Mouse (Mus musculus) right cerebral cortex, postnatal 36 days (tissue): ENCODE results near the gene Timm44.

Experiments
- DNase-seq, 2 experiments: peaks; one replicate each; pipeline ENCODE4 v3.0.0; 2022; ENCODE audit warnings: low spot score in 2 of 2, mixed read lengths in 1 of 2

Gene Timm44

DNA sequence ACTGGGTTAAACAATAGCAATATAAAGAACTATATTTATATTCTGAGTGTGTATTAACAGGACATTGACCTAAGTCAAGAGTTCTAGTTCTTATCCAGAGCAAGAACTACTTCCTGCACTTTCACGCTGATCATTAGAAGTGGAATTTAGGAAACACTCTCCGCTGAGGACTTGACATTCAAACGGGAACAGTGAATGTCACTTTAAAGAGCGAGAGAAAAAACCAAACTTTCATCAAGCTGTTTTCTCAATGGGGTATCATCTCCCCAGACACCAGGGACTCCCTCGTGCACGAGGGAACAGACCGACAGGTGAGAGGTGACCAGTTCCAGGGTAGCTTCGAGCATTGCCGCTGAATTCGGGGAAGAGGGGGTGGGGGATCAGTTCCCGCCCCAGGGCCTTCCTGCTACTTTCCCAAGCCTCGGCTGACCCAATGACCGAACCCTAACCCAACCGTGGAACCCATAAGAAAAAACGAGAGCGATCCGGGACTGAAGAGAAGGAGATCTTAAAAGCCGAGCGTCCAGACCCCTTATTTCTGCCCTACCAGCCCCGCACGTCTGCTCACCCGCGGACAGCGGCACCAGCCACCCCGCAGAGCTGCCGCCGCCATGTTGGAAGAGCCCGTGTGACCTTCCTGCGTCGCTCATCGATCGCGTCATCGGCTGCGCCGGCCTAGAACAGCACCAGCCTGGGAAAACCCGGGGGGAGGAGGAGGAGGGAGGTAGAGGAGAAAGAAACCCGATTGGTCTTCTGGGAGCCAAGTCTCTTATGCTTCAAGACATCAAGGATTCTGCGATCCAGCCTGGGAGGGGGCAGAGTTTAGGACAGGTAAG, at the start of gene Timm44:
Timm44 (minus strand) TSS at position 639 of the 836 bp plus-strand sequence.
- DNase-seq: peak; percentile 96

DNA sequence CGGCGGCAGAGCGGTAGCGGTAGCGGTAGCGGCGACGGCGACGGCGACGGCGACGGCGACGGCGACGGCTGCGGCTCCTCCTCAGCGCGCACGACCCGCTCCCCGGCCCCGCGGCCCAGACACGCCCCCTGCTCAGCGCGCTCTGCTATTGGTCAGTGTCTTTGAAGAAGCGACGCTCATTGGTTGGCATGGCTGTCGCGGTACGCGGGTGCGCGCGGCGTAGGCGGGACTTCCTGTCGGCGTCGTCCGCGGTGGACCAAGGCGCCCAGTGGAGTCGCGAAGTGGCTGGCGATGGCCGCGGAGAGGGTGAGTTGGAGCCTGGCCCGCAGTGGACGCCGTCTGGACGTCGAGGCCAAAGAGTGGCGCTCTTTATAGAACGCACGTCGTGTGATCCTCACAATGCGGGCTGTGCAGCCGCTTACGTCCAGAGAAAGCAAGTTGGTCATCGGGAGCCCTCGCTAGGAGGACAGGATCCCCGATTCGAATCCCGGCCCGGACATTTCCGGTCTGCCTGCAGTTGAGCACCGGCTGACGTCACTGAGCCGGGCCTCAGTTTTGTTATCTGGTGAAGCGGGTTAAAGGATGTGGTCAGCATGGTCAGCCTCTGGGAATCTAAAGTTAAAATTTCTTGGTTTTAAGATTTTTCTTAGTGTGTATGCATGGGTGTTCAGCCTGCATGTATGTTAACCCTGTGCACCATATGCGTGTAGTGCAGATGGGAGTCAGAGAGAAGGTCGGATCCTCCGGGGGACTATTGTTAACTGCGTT, 49.5 kb upstream of the Timm44 start, which contains the start of the genes Ccl25 and Elavl1:
Ccl25 (plus strand) TSS at position 228 of the 768 bp plus-strand sequence.
Elavl1 (minus strand) TSS at position 431 of the 768 bp plus-strand sequence.
- DNase-seq: peak; percentile 97 to 98

DNA sequence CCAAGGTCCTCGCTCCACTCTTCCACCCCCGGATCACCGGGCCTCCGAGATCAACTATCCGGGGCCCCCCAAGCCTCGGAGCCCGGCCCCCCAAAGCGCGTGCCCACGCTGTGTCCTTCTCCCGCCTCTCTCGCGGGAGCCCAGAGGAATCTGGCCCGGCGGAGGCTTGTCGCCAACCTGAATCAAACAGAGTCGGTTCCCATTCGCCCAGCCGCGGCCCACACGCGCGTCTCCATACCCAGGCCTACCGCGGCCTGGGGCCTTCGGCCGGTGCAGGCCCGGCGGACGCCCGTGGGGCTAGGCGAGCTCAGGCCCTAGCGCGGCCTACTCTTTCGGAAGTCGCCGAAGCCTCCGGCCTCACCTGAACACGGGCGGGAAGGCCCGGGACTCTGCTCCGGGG, 48.8 kb upstream of the Timm44 start:
- peak in 1 of 2 experiments; percentile 6 for DNase-seq

DNA sequence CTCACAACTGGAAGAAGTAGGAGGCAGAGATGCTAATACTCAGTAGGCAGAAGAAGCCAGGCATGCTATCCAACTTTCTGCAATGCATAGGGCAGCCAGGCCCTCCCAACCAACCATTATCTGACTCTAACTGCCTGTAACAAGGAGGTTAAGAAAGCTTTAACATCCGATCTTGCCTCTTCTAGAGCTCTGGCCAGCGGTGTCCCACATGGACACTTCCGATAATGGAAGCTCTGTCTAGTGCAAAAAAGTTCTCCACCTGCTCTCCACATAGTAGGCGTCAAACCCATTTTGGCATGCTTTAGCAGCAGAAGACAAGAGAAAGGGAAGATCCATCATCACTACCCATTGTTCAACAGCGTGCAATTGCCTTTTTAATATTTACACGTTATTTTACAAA, 48.2 kb upstream of the Timm44 start:
- DNase-seq: no peak

DNA sequence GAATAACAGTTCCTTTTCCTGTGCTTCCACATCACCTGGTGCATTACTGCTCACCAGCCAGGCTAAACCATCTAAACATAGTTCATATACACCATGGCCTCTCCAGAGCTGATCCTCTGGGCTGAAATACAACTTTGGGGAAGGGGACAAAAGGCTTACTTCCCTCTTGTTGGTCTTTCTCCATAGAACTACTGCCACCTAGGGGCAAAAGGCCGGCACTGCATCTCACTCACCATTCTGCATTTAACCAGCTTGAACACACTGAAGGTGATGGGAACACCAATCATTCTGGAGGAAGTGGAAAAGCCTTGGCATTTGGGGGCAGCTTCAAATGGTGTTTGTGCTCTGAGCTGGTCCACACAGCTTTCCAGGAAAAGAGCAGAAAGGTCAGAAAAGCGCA, 46.8 kb upstream of the Timm44 start:
- peak; percentile 70 to 72 for DNase-seq

DNA sequence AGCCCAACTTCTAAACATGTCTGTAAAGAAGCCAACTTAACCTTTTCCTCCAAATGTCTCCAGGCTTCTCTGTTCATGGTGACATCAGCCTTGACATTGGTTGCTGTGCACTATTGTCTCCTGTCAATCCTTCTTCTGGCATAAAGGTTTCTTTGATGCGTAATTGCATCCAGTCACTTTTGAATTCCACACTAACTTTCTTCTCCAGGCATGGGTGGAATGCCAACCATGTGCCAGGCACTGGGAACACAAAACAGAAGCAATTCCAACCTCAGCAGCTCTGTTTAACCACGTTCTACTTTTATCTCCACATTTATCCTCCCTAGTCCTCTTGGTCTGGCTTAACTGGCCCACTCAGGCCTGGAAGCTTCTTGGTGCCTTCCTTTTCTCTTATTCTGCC, 45.3 kb upstream of the Timm44 start:
- DNase-seq: no peak

DNA sequence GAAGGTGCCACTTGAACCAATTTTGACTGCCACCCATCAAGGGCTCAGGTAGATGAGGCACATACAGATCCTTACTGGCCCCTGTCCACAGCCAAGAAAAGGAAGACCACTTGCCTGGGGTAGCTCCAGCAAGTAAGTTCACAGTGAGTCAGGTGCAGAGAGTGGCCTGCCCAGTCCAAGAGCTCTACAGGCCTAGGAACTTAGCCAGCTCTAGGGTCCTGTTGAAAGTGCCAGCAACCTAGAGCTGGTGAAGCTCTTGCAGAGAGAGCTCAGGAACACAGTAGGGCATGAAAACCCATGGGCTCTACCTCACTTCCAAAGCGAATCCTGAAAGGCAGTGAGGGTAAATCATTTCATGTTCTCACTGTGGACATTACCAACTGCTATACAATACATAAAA, 44.7 kb upstream of the Timm44 start:
- no peak for DNase-seq

DNA sequence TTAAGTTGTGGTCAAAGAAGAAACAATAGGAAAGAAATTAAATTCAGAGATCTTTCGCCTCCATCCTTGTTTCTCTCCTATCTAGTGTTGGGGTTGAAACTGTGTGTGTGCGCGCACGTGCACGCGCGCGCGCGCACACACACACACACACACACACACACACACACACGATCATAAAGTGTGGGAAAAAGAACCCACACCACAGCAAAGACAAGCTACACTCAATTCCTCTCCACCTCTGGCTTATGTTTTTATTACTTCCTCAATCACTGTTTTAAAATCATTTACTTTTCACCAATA, 43.8 kb upstream of the Timm44 start:
- DNase-seq: no peak

DNA sequence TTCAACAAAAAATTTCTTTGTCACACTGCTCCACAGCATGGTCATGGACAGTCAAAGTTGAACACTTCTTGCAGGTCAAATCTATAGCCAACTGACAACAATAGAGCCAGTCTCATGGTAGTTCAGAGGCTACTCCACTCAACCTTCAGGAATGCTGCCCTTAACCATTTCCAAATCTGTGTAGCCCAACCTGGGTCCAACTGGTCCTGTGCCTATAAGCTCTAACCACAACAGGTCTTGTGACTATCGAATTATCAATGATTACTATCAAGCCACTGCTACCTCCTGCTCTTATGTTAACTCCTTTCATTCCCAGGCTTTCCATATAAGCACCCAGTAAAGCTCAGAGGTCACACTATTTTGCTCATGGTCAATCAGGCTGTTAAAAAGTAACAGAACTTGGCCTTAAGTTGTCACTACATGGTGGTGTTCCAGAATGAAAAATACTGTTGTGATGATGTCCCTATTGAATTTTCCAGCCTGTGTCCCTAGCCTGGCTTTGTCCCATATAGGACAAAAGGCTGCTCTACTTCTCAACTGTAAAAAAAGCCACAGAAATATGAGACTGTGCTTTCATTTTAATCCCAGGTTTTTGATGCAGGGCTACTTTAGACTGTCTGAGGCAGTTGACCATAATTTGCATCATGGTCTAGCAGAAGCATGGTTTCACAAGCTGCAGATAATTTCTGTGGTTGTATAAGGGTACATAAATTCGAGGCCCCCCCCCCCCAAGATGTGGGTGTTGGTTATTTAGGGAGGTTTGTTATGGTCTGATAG, 43.3 kb upstream of the Timm44 start:
- DNase-seq: no peak

DNA sequence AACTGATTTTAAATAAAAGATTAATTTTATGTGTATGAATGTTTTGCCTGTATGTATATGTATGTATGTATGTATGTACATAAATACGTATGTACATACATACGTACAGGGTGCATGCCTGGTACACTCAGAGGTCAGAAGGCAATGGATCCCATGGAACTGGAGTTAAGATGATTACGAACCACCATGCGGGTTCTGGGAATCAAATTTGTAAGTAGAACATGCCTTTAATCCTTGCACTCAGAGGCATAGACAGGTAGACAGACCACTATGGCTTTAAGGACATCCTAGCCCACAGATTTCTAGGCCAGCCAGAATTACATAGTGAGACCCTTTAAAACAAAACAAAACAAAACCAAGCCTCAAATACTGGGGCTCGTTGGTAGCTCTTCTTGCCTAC, 42.4 kb upstream of the Timm44 start:
- no peak for DNase-seq

DNA sequence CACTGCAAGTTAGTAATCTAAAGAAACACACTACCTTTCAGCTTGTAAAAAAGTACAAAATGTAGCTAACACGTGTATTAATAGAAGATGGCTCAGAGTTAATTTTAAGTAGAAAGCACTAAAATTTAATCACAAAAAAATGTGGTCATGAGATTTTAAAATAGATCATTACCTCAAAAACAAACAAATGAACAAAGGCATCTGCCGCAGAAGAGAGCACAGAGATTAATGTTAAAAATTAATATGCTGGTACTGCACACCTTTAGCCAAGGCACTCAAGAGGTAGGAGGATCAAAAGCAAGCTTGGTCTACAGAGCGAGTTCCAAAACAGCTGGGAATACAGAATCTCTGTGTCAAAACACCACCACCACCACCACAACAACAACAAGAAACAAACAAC, 39.1 kb upstream of the Timm44 start:
- no peak for DNase-seq

DNA sequence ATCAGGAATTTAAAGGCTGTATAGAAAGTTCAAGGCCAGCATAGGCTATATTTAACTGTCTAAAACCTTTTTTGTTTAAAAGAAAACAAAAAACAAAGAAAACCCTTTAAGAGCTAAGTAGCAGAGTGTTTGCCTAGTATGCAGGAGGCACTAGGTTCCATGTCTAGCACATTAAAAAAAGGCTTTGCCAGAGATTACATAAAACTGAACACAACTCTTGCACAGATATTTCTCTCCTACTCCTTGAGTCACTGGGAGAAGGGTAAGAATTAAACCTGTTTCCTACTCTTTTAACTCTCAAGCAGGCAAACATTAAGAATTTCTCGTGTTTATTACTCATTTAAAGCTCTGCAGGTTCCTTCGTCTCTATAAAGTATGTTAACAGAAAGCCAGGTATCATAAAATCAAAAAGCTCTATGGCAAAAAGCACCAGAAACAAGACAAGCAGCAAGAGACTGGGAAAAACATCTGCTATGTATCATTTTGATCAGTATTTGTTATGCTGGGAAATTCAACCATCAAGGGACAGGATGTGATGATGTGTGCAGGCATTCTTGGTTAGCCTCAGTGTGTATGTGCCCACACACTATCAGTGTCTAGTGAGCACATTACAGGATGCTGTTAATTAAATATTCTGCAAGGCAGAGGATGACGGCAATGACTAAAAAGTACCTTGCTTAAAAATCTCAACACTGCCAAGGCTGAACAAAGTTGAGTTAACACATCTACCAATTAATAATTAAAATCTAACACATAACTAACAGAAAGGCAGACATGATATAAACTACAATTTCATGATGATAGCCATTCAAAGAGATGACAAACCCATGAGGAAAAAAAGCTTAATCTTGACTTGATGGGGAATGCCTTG, 37.8 kb upstream of the Timm44 start:
- DNase-seq: no peak

DNA sequence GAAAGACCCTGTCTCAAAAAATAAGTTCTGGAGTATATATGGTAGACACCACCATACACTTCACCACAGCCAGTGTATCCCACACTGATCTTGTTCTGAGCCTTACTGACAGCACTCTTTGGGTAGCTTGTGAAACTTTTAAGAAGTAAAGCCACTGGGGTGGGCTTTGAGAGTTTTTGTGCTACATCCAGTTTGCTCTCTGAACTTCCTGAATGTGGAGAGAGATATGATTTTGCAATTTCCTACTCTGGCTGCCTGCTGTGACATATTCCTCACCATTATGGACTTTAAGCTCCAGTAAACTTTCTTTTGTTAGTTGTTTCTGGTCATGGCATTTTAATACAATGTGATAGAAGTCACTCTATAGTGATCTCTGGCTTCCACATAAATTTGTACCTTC, 36.4 kb upstream of the Timm44 start:
- no peak for DNase-seq

DNA sequence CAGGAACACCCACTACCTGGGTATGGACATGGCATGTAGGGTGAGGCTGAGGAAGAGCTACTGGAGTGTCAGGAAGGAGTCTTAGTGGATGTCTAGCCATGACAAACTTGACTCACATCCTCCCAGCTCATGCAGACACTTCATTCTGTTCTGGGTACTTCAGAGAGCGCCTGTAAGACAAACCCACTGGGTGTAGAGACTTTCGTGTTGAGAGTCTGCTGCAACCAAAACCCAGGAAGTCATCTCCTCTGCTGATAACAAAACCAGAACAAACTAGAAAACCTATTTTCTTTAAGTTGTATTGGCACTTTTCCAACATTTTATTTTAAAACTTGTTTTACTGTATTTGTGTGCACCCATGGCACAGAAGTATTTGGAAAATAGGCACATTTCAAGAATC, 30.1 kb upstream of the Timm44 start:
- DNase-seq: no peak

DNA sequence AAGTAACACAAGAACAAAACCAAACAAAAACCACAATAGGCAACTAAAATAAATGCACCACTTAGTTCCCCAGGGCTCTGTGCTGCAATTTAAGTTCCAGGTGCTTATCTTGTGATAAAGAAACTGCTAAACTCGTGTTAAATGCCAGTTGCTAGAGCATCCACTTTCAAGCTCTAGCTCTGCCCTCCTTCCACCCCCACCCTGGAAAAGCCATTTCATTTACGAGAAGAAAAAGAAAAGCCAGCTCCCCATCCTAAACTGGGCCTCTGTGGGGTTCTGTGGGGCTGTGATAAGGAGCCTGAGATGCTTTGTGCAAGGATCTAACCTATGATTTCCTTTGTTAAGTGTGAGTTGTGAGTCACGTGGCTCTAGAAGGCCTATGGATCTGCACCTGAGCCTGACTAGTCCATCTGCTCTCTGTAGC, 28.4 kb upstream of the Timm44 start:
- DNase-seq: no peak

DNA sequence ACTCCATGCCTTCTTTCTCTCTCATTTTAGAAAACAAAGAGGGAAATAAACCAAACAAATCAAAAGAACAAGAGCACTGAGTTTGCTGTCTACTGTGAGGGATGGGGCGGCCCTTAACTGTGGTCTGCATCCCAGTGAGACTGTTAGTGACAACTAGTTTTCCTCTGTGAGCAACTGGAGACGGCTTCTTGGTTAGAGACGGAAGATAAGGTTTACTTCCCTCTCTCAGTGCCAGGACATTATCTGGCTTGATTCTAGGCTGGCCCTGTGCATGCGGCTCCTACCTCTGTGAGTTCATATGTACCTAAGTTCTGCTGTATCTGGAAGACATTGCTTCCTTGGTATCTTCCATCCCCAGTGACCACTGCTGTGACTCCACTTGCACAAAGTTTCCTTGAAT, 22.1 kb upstream of the Timm44 start:
- no peak for DNase-seq

DNA sequence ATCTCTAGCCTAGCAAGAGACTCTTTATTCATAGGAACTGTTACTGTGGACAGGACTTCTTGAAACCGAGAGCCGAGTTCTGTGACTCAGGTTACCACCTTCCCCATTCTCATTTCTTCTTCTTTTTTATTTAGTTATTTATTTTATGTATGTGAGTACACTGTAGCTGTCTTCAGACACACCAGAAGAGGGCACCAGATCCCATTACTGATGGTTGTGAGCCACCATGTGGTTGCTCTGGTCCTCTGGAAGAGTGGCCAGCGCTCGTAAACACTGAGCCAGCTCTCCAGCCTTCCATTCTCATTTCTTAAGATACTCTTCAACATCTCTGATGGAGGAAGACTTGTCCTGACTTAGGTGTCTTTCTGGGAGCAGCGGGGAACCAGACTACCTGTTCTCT, 17.0 kb upstream of the Timm44 start:
- no peak for DNase-seq

DNA sequence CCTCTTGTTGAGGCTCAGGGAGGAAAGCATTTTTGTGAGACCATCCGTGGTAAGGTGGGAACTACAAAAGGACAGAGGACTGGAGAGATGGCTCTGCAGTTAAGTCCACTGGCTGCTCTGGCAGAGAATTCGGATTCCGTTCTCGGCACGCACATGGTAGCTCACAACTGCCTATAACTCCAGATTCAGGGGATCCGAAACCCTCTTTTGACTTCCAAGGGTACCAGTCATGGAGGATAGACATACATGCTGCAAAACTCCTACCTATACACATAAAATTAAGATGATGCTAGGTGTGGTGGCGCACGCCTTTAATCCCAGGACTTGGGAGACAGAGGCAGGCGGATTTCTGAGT, 375 bp upstream of the Timm44 start:
- no peak for DNase-seq

DNA sequence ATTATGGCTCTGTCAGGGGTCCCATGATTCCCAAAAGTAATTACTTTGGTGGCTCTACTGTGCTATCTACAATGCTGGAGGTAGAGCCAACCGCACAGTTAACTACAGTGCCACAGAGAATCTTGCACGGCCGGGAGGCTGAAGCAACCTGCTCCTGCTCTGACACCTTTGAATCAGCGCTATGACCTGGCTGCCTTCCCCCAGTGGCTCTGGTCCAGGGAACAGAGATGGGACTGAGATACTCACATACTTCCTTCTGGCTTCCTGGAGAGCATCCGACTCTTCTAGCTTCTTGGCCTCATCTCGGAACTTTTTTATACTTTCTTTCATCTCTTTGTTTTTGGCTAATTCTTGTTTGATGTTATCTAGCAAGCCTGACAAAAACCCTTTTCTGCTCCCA, 6.1 kb downstream of the Timm44 start:
- DNase-seq: no peak

DNA sequence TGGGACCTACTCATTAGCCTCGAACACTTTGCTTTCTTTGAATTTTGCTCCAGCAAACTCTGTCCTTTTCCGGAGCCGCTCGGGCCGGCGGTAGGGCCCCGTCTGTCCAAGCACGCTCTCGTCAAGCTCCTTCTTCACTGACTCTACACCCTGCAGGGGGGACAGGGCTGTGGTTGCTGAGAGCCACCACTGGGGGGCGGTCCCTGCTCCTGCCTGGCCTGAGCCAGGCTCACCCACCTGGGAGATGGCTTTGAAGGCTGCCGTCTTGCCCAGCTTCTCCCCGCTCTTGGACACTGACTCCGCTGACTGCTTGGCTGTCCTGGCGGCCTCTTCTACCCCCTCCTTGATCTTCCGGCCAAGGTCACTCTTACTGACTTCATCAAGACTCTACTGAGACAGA, 8.1 kb downstream of the Timm44 start:
- no peak for DNase-seq

DNA sequence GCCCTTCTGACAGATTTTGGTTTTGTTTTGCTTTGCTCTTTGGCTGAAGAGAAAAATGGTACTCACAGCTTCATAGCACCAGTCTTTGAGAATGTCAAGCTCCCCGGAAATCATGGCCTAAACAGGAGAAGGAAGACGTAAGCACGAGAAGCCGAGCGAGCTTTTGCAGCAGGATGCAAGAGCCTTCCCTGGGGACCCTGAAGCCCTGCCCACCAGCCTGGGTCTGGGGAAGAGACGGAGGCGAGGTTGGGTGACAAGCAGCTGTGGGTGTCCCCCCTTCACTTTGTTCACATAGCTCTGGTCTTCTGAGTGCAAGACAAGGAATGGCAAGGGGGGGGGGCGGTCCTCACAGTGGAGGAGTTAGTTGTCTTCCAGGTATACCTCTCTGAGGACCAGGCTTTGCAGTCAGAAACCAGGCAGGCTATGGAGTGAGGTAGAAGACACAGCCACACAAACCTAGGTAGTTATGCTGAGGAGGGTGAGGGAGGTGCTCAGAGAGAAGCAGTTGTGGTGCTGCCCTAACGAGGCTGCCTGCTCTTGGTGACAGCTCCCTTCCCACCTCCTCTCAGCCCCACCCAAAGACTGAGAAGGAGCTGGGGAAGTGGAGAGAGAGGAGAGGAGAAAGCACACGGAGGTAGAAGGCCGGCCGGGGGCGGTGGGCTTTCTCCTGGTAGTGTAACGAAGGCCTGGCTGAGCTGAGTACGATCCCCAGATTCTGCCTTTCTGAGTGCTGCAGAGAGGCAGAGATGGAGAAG, 10.4 kb downstream of the Timm44 start:
- DNase-seq: peak in 1 of 2 experiments; percentile 21
